Mouse (Mus musculus) kidney, embryonic 15.5 days (tissue): ENCODE measurements at regions not wholly inside any gene's neighbourhood (a gene's known extent, or its start where the extent isn't known, plus 50 kb on each side); places are given as distances from the start of the nearest gene placed in this dataset.

ENCODE experiments used
- ATAC-seq: fragments of 200-750 bp; cut with Nextera tagmentation; replicated peaks from 2 replicates; pipeline ENCODE4 v1.8.0; 2017; ENCODE audit warnings: moderate TSS enrichment; ENCODE audit not compliant: low FRiP score
- H3K27ac ChIP-seq: fragments of 300-500 bp; sonication (generic); 2 replicates; pipeline ENCODE4 v1.5.1; 2015; ENCODE audit warnings: mild to moderate bottlenecking, inconsistent platforms
- H3K27me3 ChIP-seq: fragments of 300-500 bp; sonication (generic); 2 replicates; pipeline ENCODE4 v1.6.1; 2015; ENCODE audit warnings: inconsistent platforms
- H3K36me3 ChIP-seq: fragments of 300-500 bp; sonication (generic); 2 replicates; pipeline ENCODE4 v1.6.1; 2015; ENCODE audit warnings: inconsistent platforms
- H3K4me1 ChIP-seq: fragments of 300-500 bp; sonication (generic); 2 replicates; pipeline ENCODE4 v1.6.1; 2015; ENCODE audit warnings: inconsistent platforms
- H3K4me2 ChIP-seq: fragments of 300-500 bp; sonication (generic); 2 replicates; pipeline ENCODE4 v1.6.1; 2015; ENCODE audit warnings: moderate library complexity, mild to moderate bottlenecking, inconsistent platforms
- H3K4me3 ChIP-seq: fragments of 300-500 bp; sonication (generic); replicated peaks from 2 replicates; pipeline ENCODE4 v1.5.1; 2015; ENCODE audit warnings: mild to moderate bottlenecking, inconsistent platforms
- H3K9ac ChIP-seq: fragments of 300-500 bp; sonication (generic); 2 replicates; pipeline ENCODE4 v1.6.1; 2015; ENCODE audit warnings: mild to moderate bottlenecking, inconsistent platforms
- H3K9me3 ChIP-seq: fragments of 300-500 bp; sonication (generic); replicated peaks from 2 replicates; pipeline ENCODE4 v1.6.1; 2016; ENCODE audit warnings: inconsistent platforms
- WGBS: fragments of 180-500 bp; shearing (Covaris S2); methylation state at CpG from one replicate; pipeline ENCODE4 v1.1.7; 2015; ENCODE audit warnings: mixed read lengths; 5-methylcytosine and 5-hydroxymethylcytosine counted together

GRCm38 (mm10) chr13:25933246-25933645 is 662.9 kb upstream of the Nrsn1 start:
- no peak for ATAC-seq
- Histone ChIP-seq H3K9ac (no peak overlapping the region), H3K36me3 (no peaks in the 10 kb centered on the region), H3K27ac (peak overlapping the region; percentile 37), H3K27me3 (no peaks in the 10 kb centered on the region), H3K4me3 (no peak overlapping the region), H3K4me1 (peaks cover 8% of the 10 kb centered on the region), H3K4me2 (no peak overlapping the region), H3K9me3 (no peaks in the 10 kb centered on the region)
- 20% methylated on average over 3 of the region's 3 CpGs for WGBS

GRCm38 (mm10) chr13:25932810-25933209 is 662.5 kb upstream of the Nrsn1 start:
- Histone ChIP-seq H3K9me3 (no peaks in the 10 kb centered on the region), H3K9ac (no peak overlapping the region), H3K27me3 (no peaks in the 10 kb centered on the region), H3K4me3 (no peak overlapping the region), H3K27ac (no peak overlapping the region), H3K4me1 (peaks cover 8% of the 10 kb centered on the region), H3K36me3 (no peaks in the 10 kb centered on the region), H3K4me2 (no peak overlapping the region)
- WGBS: 0% methylated on average over 1 of the region's 1 CpGs
- ATAC-seq: peak; percentile 73

DNA sequence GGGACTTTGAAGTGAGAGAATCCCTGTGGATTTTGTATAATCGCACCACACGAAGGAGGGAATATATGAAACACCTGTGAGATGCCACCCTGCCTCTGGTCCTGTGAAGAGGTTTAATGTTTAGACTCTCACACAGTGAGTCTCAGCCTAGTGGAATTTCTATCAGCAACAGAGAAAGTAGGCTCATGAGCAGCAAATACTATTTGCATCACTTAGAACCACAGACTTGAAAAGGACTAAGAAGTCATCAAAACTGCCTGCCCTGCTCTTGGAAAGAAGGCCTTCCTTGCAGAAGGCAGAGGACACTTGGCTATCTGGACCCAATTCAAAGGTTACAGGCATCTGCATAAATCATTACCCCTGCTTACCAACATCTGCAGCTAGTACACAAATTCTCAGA is 662.1 kb upstream of the Nrsn1 start:
- no peak overlapping the region for H3K4me3 ChIP-seq
- H3K4me1 ChIP-seq: peaks cover 8% of the 10 kb centered on the region
- H3K9me3 ChIP-seq: no peaks in the 10 kb centered on the region
- H3K27me3 ChIP-seq: no peaks in the 10 kb centered on the region
- no peak overlapping the region for H3K27ac ChIP-seq
- no peaks in the 10 kb centered on the region for H3K36me3 ChIP-seq
- no peak for ATAC-seq
- no peak overlapping the region for H3K4me2 ChIP-seq
- 70% methylated on average over 2 of the region's 2 CpGs for WGBS
- H3K9ac ChIP-seq: no peak overlapping the region

DNA sequence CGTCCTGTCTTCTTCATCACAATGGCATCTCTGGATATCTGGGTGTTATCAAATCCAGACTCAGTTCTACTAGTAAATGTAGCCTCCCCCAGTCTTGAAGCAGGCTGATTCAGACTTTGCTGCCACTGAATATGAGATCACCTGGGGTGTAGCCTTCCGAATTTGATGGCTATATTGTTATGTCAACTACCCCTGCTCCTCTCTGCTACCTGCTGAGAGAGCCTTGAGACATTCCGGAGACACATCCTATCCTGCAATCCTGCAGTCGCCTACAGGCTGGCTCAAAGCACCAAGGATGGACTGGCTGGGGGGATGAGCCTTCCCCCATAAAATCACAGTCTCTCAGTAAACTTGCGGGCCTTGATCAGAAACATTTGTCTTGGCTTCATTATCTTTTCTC is 655.4 kb upstream of the Nrsn1 start:
- WGBS: 85% methylated on average over 5 of the region's 5 CpGs
- Histone ChIP-seq H3K4me1 (no peaks in the 10 kb centered on the region), H3K9me3 (no peaks in the 10 kb centered on the region), H3K4me2 (no peak overlapping the region), H3K4me3 (no peak overlapping the region), H3K9ac (no peak overlapping the region), H3K27me3 (no peaks in the 10 kb centered on the region), H3K27ac (no peak overlapping the region), H3K36me3 (no peaks in the 10 kb centered on the region)
- no peak for ATAC-seq

GRCm38 (mm10) chr13:25899871-25900270 is 629.6 kb upstream of the Nrsn1 start:
- 92% methylated on average over 5 of the region's 5 CpGs for WGBS
- H3K4me1 ChIP-seq: no peaks in the 10 kb centered on the region

GRCm38 (mm10) chr13:25893150-25893549 is 622.8 kb upstream of the Nrsn1 start:
- ATAC-seq: no peak; the same call in 1 of the 2 replicates
- no peak overlapping the region for H3K4me2 ChIP-seq
- no peak overlapping the region for H3K4me3 ChIP-seq
- WGBS: 19% methylated on average over 2 of the region's 2 CpGs
- no peak overlapping the region for H3K27ac ChIP-seq
- H3K36me3 ChIP-seq: no peaks in the 10 kb centered on the region
- no peaks in the 10 kb centered on the region for H3K9me3 ChIP-seq
- no peaks in the 10 kb centered on the region for H3K4me1 ChIP-seq
- H3K9ac ChIP-seq: no peak overlapping the region
- H3K27me3 ChIP-seq: no peaks in the 10 kb centered on the region

More at GRCm38 (mm10) chr13:25899871-25900270, 629.6 kb upstream of the Nrsn1 start:
- no peak overlapping the region for H3K27ac ChIP-seq
- H3K4me2 ChIP-seq: no peak overlapping the region
- no peak overlapping the region for H3K4me3 ChIP-seq
- no peak overlapping the region for H3K9ac ChIP-seq
- no peaks in the 10 kb centered on the region for H3K9me3 ChIP-seq
- no peaks in the 10 kb centered on the region for H3K27me3 ChIP-seq
- no peak for ATAC-seq
- no peaks in the 10 kb centered on the region for H3K36me3 ChIP-seq

DNA sequence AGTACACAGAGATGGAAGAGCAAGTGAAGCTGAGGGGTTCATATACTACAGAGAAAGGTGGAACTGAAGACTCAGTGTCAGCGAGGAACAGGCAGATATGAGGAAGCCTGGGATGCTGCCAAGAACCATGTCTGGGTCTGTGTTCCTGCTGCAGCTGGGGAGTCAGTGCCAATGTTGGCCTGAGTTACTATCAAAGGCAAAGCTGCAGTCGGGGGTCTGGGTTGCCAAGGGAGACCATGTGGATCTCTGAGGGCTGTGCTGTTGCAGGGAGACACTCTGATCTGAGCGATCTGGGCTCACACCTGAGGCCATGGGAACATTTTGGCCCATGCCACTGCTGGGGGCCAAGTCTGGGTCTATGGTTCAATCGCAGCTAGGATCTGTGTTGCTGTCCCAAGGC is 612.5 kb upstream of the Nrsn1 start:
- no peak overlapping the region for H3K4me3 ChIP-seq
- WGBS: 81% methylated on average over 4 of the region's 4 CpGs
- no peaks in the 10 kb centered on the region for H3K27me3 ChIP-seq
- no peak overlapping the region for H3K4me2 ChIP-seq
- ATAC-seq: no peak
- H3K27ac ChIP-seq: no peak overlapping the region
- no peaks in the 10 kb centered on the region for H3K4me1 ChIP-seq
- no peaks in the 10 kb centered on the region for H3K36me3 ChIP-seq
- H3K9me3 ChIP-seq: no peaks in the 10 kb centered on the region
- no peak overlapping the region for H3K9ac ChIP-seq

GRCm38 (mm10) chr13:25868923-25869322 is 598.6 kb upstream of the Nrsn1 start:
- no peaks in the 10 kb centered on the region for H3K9me3 ChIP-seq
- no peak overlapping the region for H3K9ac ChIP-seq
- no peak overlapping the region for H3K27ac ChIP-seq
- ATAC-seq: no peak
- no peak overlapping the region for H3K4me3 ChIP-seq
- H3K4me1 ChIP-seq: no peaks in the 10 kb centered on the region
- H3K27me3 ChIP-seq: no peaks in the 10 kb centered on the region
- 94% methylated on average over 1 of the region's 1 CpGs for WGBS
- H3K4me2 ChIP-seq: no peak overlapping the region
- no peaks in the 10 kb centered on the region for H3K36me3 ChIP-seq

DNA sequence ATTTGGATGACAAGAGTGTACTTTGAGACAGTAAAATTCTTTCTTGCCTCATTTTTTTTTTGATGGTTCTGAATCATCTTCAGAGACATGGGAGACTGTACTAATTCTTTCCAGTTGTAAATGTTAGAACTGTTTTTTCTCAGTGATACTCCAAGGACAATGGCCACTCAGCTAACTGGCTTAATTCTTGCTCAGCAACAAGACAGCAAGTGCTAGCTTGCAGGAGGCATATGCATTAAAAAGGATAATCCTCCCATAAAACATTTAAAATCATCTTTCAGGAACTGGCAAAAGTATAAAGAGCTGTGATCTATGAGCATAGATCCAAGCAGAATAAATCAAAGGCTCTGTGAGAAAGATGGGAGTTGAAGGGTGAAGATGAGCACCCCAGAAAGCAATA is 587.9 kb upstream of the Nrsn1 start:
- Histone ChIP-seq H3K4me2 (no peak overlapping the region), H3K4me3 (no peak overlapping the region), H3K4me1 (no peaks in the 10 kb centered on the region), H3K9ac (no peak overlapping the region), H3K9me3 (no peaks in the 10 kb centered on the region), H3K36me3 (no peaks in the 10 kb centered on the region), H3K27ac (no peak overlapping the region), H3K27me3 (no peaks in the 10 kb centered on the region)
- no peak for ATAC-seq

- no peak for ATAC-seq
- no peak overlapping the region for H3K4me3 ChIP-seq
- H3K9ac ChIP-seq: no peak overlapping the region
- H3K27me3 ChIP-seq: no peaks in the 10 kb centered on the region
- H3K27ac ChIP-seq: no peak overlapping the region
- no peaks in the 10 kb centered on the region for H3K4me1 ChIP-seq
- H3K36me3 ChIP-seq: no peaks in the 10 kb centered on the region
- WGBS: 70% methylated on average over 3 of the region's 3 CpGs
- no peaks in the 10 kb centered on the region for H3K9me3 ChIP-seq
- no peak overlapping the region for H3K4me2 ChIP-seq
Measured at GRCm38 (mm10) chr13:25857569-25857968, 587.3 kb upstream of the Nrsn1 start.

DNA sequence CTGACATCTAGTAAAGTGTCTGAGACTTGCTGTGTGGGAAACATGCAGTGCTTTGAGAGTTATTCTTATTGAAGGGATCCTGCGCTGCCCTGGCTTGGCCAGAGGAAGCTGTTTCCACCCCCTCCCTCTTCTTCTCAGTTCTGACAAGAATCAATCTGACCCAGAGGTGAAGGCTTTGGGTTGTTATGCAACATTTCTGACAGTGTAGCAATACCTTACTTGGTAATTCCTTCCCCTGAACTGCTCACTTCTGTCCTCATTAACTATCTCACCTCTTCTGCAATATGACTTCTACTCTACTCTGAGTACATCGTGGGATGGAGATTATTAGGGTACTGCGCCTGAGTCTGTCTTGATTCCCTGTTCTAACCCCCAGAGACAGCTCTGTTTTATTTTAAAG is 586.8 kb upstream of the Nrsn1 start:
- H3K9ac ChIP-seq: no peak overlapping the region
- H3K4me3 ChIP-seq: no peak overlapping the region
- 83% methylated on average over 3 of the region's 3 CpGs for WGBS
- no peaks in the 10 kb centered on the region for H3K4me1 ChIP-seq
- no peaks in the 10 kb centered on the region for H3K27me3 ChIP-seq
- H3K4me2 ChIP-seq: no peak overlapping the region
- no peak for ATAC-seq
- H3K9me3 ChIP-seq: no peaks in the 10 kb centered on the region
- H3K36me3 ChIP-seq: no peaks in the 10 kb centered on the region
- no peak overlapping the region for H3K27ac ChIP-seq

GRCm38 (mm10) chr13:25856549-25856948 is 586.2 kb upstream of the Nrsn1 start:
- WGBS: 93% methylated on average over 2 of the region's 2 CpGs
- no peak for ATAC-seq
- no peak overlapping the region for H3K27ac ChIP-seq

DNA sequence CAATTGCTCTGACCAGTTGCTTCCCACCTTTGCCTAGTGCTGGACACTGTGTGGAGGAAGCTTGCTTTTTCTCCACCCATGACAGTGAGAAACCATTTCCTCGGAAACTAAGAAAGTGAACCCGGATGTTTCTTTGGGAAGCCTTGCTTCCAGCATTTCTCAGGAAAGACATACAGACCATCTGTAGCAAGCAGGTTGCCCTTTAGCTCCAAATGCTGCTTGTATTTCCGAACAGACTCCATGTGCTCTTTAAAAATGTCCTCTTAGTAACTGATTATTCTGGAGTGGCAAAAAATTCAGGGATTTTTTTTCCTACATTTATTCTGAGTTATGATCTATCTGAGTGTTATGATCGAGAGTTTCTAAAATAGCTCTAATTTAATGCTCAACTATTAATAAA is 577.9 kb upstream of the Nrsn1 start:
- no peak overlapping the region for H3K4me3 ChIP-seq
- no peaks in the 10 kb centered on the region for H3K9me3 ChIP-seq
- no peak overlapping the region for H3K9ac ChIP-seq
- H3K4me2 ChIP-seq: no peak overlapping the region
- no peaks in the 10 kb centered on the region for H3K36me3 ChIP-seq
- H3K4me1 ChIP-seq: no peaks in the 10 kb centered on the region
- no peak for ATAC-seq
- H3K27me3 ChIP-seq: no peaks in the 10 kb centered on the region
- WGBS: 67% methylated on average over 4 of the region's 4 CpGs
- no peak overlapping the region for H3K27ac ChIP-seq

More at GRCm38 (mm10) chr13:25856549-25856948, 586.2 kb upstream of the Nrsn1 start:
- Histone ChIP-seq H3K4me1 (no peaks in the 10 kb centered on the region), H3K4me3 (no peak overlapping the region), H3K27me3 (no peaks in the 10 kb centered on the region), H3K36me3 (no peaks in the 10 kb centered on the region), H3K9ac (no peak overlapping the region), H3K4me2 (no peak overlapping the region), H3K9me3 (no peaks in the 10 kb centered on the region)
